Mouse (Mus musculus) neural tube, embryonic 13.5 days (tissue): Measurements from ENCODE around the gene Parp4. TPM values are rescaled to one million over a fixed set of nuclear protein-coding genes. Genes with fewer than 3 reads are reported as not detected.
A peak's percentile ranks its signal among the peaks of the same experiment; 100 is the strongest.

Source experiments
- ATAC-seq: fragments of 200-750 bp; cut with Nextera tagmentation; 2 replicates; pipeline ENCODE4 v1.8.0; 2017; ENCODE audit warnings: low read depth, mild to moderate bottlenecking, moderate TSS enrichment, moderate library complexity
- H3K27ac ChIP-seq: fragments of 300-500 bp; sonication (generic); replicated peaks from 2 replicates; pipeline ENCODE4 v1.5.1; 2015; ENCODE audit warnings: moderate library complexity, mild to moderate bottlenecking, inconsistent platforms
- H3K27me3 ChIP-seq: fragments of 300-500 bp; sonication (generic); 2 replicates; pipeline ENCODE4 v1.6.1; 2015; ENCODE audit warnings: mild to moderate bottlenecking, inconsistent platforms
- H3K36me3 ChIP-seq: fragments of 300-500 bp; sonication (generic); 2 replicates; pipeline ENCODE4 v1.6.1; 2015; ENCODE audit warnings: mild to moderate bottlenecking, inconsistent platforms
- H3K4me1 ChIP-seq: fragments of 300-500 bp; sonication (generic); replicated peaks from 2 replicates; pipeline ENCODE4 v1.6.1; 2015; ENCODE audit warnings: inconsistent platforms
- H3K4me2 ChIP-seq: fragments of 300-500 bp; sonication (generic); 2 replicates; pipeline ENCODE4 v1.6.1; 2015; ENCODE audit warnings: inconsistent platforms, mild to moderate bottlenecking, moderate library complexity
- H3K4me3 ChIP-seq: fragments of 300-500 bp; sonication (generic); 2 replicates; pipeline ENCODE4 v1.5.1; 2015; ENCODE audit warnings: mild to moderate bottlenecking, inconsistent platforms
- H3K9ac ChIP-seq: fragments of 300-500 bp; sonication (generic); 2 replicates; pipeline ENCODE4 v1.6.1; 2015; ENCODE audit warnings: moderate library complexity, mild to moderate bottlenecking, inconsistent platforms
- H3K9me3 ChIP-seq: fragments of 300-500 bp; sonication (generic); 2 replicates; pipeline ENCODE4 v1.6.1; 2016; ENCODE audit warnings: inconsistent platforms
- WGBS: fragments of 180-500 bp; shearing (Covaris S2); methylation state at CpG from one replicate; pipeline ENCODE4 v1.1.7; 2015; 5-methylcytosine and 5-hydroxymethylcytosine counted together
- polyA plus RNA-seq: library from polyadenylated mRNA; unstranded; fragments of >200 nt; fragmentation: Nextera tagmentation; extraction: Ambion mirVana; gene quantifications from 2 replicates; pipeline ENCODE4 v1.2.1, GENCODE M21; 2015

Parp4 gene
- polyA plus RNA-seq, 1 experiment from 2014 or later, result 1.1 TPM

DNA sequence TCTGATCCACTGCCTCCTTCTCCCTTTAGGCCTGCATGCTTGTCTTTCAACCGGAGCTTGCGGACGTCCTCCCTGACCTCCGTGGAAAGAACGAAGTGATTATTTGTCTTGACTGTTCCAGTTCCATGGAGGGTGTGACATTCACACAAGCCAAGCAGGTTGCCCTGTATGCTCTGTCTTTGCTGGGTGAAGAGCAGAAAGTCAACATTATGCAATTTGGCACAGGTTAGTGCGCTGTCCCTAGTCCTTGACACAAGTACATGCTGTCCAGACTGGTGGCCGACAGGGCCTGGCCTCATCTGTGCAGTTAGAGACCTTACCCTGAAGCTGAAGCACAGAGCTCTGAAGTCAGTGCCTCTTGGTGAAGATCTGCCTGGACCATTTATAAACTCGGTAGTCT is 45.0 kb downstream of the Parp4 start:
- Histone ChIP-seq H3K27me3 (no peaks in the 10 kb centered on the region), H3K9me3 (no peaks in the 10 kb centered on the region), H3K27ac (no peak overlapping the region), H3K36me3 (no peaks in the 10 kb centered on the region), H3K9ac (no peak overlapping the region), H3K4me2 (no peak overlapping the region), H3K4me1 (no peaks in the 10 kb centered on the region), H3K4me3 (no peak overlapping the region)
- ATAC-seq, result no peak
- WGBS, result 89% methylated on average over 8 of the region's 8 CpGs

DNA sequence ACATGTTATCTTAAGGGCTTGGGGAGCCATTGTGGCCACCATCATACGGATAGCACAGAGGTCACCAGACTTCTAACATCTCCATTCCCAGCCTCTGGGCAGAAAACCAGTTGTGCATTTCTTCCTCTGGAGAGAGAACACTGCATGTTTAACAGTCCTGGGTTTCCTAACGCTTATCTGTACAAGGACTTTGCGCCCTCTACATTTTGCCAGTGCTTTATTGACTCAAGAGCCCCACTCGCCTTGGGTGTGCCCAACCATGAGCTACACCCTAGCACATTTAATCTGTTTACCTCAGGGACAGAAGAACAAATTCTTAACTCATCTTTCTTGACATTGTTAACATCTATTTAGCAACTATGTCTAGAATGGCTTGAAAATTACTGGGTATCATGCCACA is 50.8 kb downstream of the Parp4 start:
- Histone ChIP-seq H3K4me3 (no peak overlapping the region), H3K4me1 (no peaks in the 10 kb centered on the region), H3K27me3 (no peaks in the 10 kb centered on the region), H3K36me3 (no peaks in the 10 kb centered on the region), H3K9ac (no peak overlapping the region), H3K9me3 (no peaks in the 10 kb centered on the region), H3K27ac (no peak overlapping the region), H3K4me2 (no peak overlapping the region)
- no peak for ATAC-seq
- 90% methylated on average over 4 of the region's 4 CpGs for WGBS

DNA sequence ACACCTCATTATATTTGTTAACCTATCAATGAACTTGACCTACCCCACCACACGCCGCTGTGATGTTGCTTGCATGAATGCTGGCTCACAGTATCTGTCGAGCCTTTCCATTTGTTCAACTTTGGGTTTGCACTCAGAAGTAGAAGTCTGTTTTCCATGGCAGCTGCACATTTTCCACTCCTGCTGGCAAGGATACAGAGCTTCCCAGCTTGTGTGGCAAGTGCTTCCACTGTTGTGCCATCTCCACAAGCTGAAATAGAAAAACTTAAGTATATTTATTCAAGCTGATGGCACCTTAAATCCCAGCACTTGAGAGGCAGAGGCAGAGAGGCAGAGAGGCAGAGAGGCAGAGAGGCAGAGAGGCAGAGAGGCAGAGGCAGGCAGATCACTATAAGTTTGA is 52.9 kb downstream of the Parp4 start:
- H3K4me3 ChIP-seq, result no peak overlapping the region
- no peaks in the 10 kb centered on the region for H3K36me3 ChIP-seq
- WGBS, result 91% methylated on average over 3 of the region's 3 CpGs
- no peak for ATAC-seq
- no peaks in the 10 kb centered on the region for H3K27me3 ChIP-seq
- no peaks in the 10 kb centered on the region for H3K4me1 ChIP-seq
- no peaks in the 10 kb centered on the region for H3K9me3 ChIP-seq
- H3K4me2 ChIP-seq, result no peak overlapping the region
- H3K9ac ChIP-seq, result no peak overlapping the region
- H3K27ac ChIP-seq, result no peak overlapping the region

DNA sequence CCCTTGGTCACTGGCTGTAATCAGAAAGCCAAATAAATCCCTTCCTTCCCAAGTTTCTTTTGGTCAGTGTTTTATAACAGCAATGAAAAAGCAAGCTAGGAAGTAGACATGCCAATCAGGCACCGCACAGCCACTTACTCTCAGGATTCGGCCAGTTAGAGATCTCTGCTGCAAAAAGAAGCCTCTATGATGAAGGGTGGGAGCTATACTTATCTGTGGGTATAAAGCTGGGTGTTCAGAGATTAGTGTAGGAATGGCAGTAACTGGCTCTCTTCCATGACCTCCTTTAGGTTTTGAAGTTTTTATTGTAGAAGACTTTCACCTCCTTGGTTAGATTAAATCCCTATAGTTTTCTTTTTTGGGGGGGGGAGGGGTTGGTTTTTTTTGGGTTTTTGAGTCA is 55.7 kb downstream of the Parp4 start:
- no peak overlapping the region for H3K9ac ChIP-seq
- H3K9me3 ChIP-seq, result no peaks in the 10 kb centered on the region
- H3K27me3 ChIP-seq, result no peaks in the 10 kb centered on the region
- no peak overlapping the region for H3K4me3 ChIP-seq
- no peak overlapping the region for H3K4me2 ChIP-seq
- H3K36me3 ChIP-seq, result no peaks in the 10 kb centered on the region
- no peak overlapping the region for H3K27ac ChIP-seq
- H3K4me1 ChIP-seq, result no peaks in the 10 kb centered on the region
- 93% methylated on average over 2 of the region's 2 CpGs for WGBS
- no peak for ATAC-seq

DNA sequence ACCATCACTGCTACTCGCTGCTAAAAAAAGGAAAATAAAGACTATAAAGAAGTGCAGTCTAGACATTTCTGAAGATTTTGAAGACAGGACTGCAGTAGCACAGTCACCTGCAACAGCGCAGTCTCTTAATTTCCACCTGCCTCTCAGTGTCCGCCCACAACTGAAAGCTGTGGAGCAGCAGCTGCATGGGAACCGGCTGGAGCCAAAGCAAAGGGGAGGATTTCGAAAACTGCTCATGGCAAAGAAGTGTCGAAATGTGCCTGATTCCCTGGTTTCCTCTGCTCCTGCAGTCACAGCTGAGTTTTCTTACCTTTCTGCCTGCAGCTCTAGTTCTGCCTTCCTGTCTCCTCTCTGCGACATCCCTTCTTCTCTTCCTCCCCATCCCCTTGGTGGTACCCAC is 71.8 kb downstream of the Parp4 start:
- no peak overlapping the region for H3K9ac ChIP-seq
- H3K4me3 ChIP-seq, result no peak overlapping the region
- H3K36me3 ChIP-seq, result no peaks in the 10 kb centered on the region
- 60% methylated on average over 7 of the region's 7 CpGs for WGBS
- H3K9me3 ChIP-seq, result no peaks in the 10 kb centered on the region
- no peak overlapping the region for H3K27ac ChIP-seq
- no peaks in the 10 kb centered on the region for H3K27me3 ChIP-seq
- ATAC-seq, result no peak
- H3K4me2 ChIP-seq, result no peak overlapping the region
- no peaks in the 10 kb centered on the region for H3K4me1 ChIP-seq

DNA sequence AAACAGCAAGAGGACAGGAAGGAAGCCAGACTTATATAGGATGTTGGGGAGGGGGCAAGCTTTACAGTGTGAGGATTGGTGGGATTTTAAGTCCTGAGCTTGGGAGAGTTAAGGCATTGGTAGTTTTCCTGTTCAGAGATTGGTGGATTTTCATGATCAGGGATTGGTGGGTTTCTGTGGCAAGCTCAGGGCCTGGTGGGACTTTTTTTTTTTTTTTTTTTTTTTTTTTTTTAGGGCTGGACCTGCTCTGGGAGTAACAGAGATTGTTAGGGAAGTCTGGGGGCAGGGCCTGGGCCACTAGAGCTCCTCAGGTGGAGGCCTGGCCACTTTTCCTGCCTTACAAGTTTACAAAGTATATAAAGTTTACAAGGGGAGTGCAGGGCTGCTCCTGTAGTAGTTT is 74.0 kb downstream of the Parp4 start:
- H3K4me2 ChIP-seq, result no peak overlapping the region
- ATAC-seq, result no peak
- H3K9ac ChIP-seq, result no peak overlapping the region
- H3K4me3 ChIP-seq, result no peak overlapping the region
- H3K27ac ChIP-seq, result no peak overlapping the region
- H3K36me3 ChIP-seq, result no peaks in the 10 kb centered on the region
- peaks cover 3% of the 10 kb centered on the region; the same call in 1 of the 2 replicates for H3K9me3 ChIP-seq
- H3K27me3 ChIP-seq, result no peaks in the 10 kb centered on the region
- no peaks in the 10 kb centered on the region for H3K4me1 ChIP-seq

DNA sequence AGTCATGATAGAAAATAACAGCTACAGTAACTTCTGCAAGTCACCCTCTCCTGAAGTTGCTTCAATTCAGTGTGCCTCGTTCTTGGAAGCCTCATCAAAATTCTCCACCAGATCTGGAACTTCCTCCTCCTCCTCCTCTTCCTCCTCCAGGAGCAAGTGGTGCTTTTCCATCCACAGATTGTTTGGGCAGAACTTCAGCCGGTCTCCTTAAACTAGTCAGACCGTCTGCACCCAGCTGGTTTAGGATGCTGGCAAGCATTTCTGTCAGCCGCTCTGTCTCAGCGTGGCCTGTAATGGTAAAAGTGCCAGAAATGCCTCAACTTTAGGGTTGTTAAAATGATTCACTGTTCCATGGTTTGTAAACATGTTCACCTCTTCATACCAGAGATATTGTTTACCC is 90.2 kb downstream of the Parp4 start:
- 65% methylated on average over 5 of the region's 5 CpGs for WGBS
- H3K27me3 ChIP-seq, result no peaks in the 10 kb centered on the region
- H3K4me3 ChIP-seq, result no peak overlapping the region
- H3K4me2 ChIP-seq, result no peak overlapping the region
- ATAC-seq, result no peak
- H3K36me3 ChIP-seq, result no peaks in the 10 kb centered on the region
- H3K4me1 ChIP-seq, result peaks cover 24% of the 10 kb centered on the region
- H3K9me3 ChIP-seq, result no peaks in the 10 kb centered on the region
- H3K27ac ChIP-seq, result no peak overlapping the region
- no peak overlapping the region for H3K9ac ChIP-seq

DNA sequence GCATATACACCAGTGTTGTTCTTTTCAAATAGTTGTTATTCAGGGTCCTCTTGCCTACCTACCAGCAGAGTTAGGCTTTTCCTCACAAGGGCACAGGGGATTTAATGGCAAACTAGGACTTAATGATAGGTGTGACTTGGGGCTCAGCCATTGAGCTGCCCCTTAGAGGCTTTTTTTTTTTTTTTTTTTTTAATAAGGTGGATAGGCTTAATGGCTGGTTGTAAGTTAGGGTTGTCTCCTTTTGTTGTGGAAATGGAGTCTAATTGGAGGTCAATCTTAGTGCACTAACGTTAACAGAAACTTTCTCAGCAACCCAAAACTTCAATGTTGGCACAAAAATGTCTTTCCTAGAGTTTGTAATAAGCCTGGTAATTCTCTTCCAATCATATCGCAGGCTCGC is 91.5 kb downstream of the Parp4 start:
- Histone ChIP-seq H3K27ac (no peak overlapping the region), H3K9me3 (no peaks in the 10 kb centered on the region), H3K27me3 (no peaks in the 10 kb centered on the region), H3K4me3 (peak overlapping the region; percentile 93), H3K36me3 (no peaks in the 10 kb centered on the region), H3K4me2 (peak overlapping the region; percentile 62), H3K9ac (peak overlapping the region; percentile 93; the same call in 1 of the 2 replicates), H3K4me1 (peaks cover 31% of the 10 kb centered on the region)
- 56% methylated on average over 3 of the region's 3 CpGs for WGBS
- no peak for ATAC-seq

DNA sequence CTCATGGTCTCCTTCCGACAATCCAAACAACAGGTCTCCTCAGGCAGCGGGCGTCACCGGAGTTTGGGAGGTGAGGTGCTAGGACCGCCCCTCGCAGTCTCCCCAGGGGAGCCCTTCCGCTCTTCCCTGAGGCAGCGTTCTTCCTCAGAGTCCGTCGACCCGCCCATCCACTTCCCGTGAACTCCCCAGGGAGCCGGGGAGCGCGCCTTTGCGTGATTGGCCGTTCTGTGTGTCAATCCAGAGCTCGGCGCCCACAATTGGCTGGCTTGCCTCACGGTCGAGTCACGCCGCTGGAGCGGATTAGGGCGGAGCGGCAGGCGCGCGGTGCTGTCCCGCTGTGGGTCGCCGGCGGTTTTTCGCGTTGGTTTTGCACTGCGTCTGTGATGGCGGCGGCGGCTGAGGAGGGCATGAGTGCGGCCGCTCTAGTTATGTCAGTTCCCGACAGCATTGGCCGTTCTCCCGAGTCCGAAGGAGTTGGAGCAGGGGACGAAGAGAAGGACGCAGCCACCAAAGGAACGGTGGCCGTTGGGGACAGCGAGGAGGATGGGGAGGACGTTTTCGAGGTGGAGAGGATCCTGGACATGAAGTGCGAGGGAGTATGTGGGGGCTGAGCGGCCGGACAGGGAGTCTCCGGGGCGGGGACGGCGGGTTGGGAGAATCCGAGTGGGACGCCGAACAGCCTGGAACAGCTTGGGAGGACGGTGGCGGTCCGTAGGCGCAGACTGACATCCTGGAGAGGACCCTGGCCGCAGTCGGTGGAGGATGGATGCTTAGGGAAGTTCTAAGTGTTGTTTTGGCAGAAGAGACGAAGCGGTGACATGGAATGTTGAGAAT is 92.8 kb downstream of the Parp4 start, which contains the start of gene Mphosph8:
Mphosph8 (plus strand) TSS at position 280 of the 834 bp plus-strand sequence.
- WGBS, result under 1% methylated on average over 70 of the region's 70 CpGs
- H3K4me3 ChIP-seq, result peak within 1 kb of the TSS; percentile 93

DNA sequence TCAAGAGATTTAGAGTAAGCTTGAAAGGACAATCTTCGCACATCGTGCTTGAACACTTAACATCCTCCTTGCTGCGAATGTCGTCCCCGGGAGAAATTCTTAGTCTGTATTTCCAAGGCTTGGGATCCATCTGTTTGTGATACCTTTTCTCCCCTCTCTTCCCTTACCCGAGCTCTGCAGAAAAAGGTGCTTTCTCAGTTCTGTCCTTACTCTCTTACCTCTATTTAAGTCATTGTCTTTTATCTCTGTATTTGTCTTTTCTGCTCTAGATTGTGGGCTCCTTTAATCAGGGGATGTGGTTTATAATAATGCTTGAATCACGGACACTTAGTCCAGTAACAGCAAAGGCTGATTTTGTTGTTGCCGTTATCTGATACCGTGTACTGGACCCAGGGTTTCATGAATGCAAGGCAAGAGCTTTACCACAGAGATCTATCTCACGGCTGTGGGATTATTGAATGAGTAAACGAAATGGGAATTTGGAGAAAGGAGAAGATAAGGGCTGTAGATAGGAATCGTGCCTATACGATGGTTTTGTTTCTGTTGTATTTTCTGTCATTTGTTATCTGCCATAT is 93.7 kb downstream of the Parp4 start:
- no peak for ATAC-seq
- WGBS, result 9% methylated on average over 13 of the region's 13 CpGs
- peak overlapping the region; percentile 93 for H3K4me3 ChIP-seq
- H3K9ac ChIP-seq, result peak overlapping the region; percentile 93
- peak overlapping the region; percentile 92 for H3K27ac ChIP-seq
- peaks cover 12% of the 10 kb centered on the region for H3K36me3 ChIP-seq
- H3K27me3 ChIP-seq, result no peaks in the 10 kb centered on the region
- peak overlapping the region; percentile 90 for H3K4me2 ChIP-seq
- no peaks in the 10 kb centered on the region for H3K9me3 ChIP-seq
- H3K4me1 ChIP-seq, result peaks cover 31% of the 10 kb centered on the region

More for the DNA sequence above, 92.8 kb downstream of the Parp4 start, which contains the start of gene Mphosph8:
- Histone ChIP-seq H3K4me2 (peak within 1 kb of the TSS; percentile 90), H3K9ac (peak within 1 kb of the TSS; percentile 93), H3K4me1 (peaks cover 31% of the 10 kb centered on the region), H3K9me3 (no peaks in the 10 kb centered on the region), H3K27me3 (no peaks in the 10 kb centered on the region), H3K27ac (peak within 1 kb of the TSS; percentile 92), H3K36me3 (peaks cover 7% of the 10 kb centered on the region)
- ATAC-seq, result peak; percentile 100

DNA sequence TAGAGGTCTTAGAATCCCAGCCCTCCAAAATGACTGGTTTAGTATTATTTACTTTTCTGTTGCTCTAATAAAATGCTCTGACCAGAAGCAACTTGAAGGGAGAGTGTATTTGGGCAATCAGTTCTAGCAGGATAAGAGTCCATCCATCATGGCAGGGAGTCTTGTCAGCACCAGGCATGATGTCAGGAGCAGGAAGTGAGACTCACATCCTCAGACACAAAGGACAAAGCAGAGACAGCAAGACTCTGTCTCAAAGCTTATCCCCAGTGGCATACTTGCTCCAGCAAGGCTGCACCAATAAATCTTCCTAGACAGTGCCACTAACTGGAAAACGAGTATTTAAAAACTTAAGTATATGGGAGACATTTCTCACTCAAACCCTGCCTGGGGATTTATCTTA is 110.0 kb downstream of the Parp4 start:
- 20% methylated on average over 1 of the region's 1 CpGs for WGBS
- H3K36me3 ChIP-seq, result peaks cover 86% of the 10 kb centered on the region

DNA sequence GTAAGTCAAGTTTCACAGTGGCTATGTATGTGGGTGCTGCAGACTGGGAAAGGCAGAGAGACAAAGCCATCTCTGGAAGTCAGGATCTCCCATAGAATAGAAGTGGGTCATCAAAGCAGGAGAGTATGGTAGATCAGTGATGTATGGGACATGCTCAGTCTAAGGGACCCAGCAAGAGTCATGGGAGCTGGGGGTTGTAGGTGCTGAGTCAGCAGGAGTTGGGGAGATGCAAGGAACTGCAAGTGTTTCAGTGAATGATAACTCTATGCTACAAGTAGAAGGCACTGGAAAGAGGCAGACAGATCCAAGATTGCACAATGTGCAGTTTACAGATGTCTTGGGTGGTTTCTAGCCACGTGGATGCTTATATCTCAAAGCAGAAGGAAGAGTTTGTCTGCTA is 113.7 kb downstream of the Parp4 start:
- H3K9me3 ChIP-seq, result no peaks in the 10 kb centered on the region
- H3K27ac ChIP-seq, result no peak overlapping the region
- peaks cover 94% of the 10 kb centered on the region for H3K36me3 ChIP-seq
- H3K4me1 ChIP-seq, result no peaks in the 10 kb centered on the region
- 91% methylated on average over 1 of the region's 1 CpGs for whole genome bisulfite sequencing
- H3K27me3 ChIP-seq, result no peaks in the 10 kb centered on the region
- H3K9ac ChIP-seq, result no peak overlapping the region
- H3K4me3 ChIP-seq, result no peak overlapping the region
- no peak for ATAC-seq
- no peak overlapping the region for H3K4me2 ChIP-seq

More for the DNA sequence above, 110.0 kb downstream of the Parp4 start:
- H3K4me2 ChIP-seq, result no peak overlapping the region
- H3K4me1 ChIP-seq, result no peaks in the 10 kb centered on the region
- H3K27me3 ChIP-seq, result no peaks in the 10 kb centered on the region
- ATAC-seq, result no peak
- H3K9me3 ChIP-seq, result no peaks in the 10 kb centered on the region
- H3K4me3 ChIP-seq, result no peak overlapping the region
- no peak overlapping the region for H3K27ac ChIP-seq
- H3K9ac ChIP-seq, result no peak overlapping the region
